In genomic region chr4:48537024-48537423, GRCm38 (mm10) we compare ENCODE assay signal across 15 mouse cellular contexts.
"Had no signal": no experiment of that assay in that cellular context is flagged by ENCODE, and none has a peak within 500 bp of the region (broad histone marks: within the 10 kb centered on the region; RNA-seq: fewer than 3 reads in every experiment).

No protein-coding gene starts in this region.

- H3K9ac ChIP-seq: neural tube, embryonic 13.5 days; stomach, embryonic 15.5 days had no signal

- DNase-seq: retina, postnatal 1 day; right cerebral cortex, adult 18-20 months; right cerebral cortex, postnatal 14 days; right cerebral cortex, postnatal 25 days; right cerebral cortex, postnatal 4 days; spleen, adult 18-20 months; thymus, adult 18-20 months; thymus, adult 2 months; thymus, postnatal 14 days; thymus, postnatal 25 days; thymus, postnatal 36 days; thymus, postnatal 4 days had no signal

- H3K4me2 ChIP-seq: neural tube, embryonic 13.5 days; stomach, embryonic 15.5 days had no signal

- H3K9me3 ChIP-seq: neural tube, embryonic 13.5 days; stomach, embryonic 15.5 days had no signal

- H3K4me3 ChIP-seq: neural tube, embryonic 13.5 days; stomach, embryonic 15.5 days had no signal

- H3K36me3 ChIP-seq: neural tube, embryonic 13.5 days; stomach, embryonic 15.5 days had no signal

- H3K27ac ChIP-seq: neural tube, embryonic 13.5 days; stomach, embryonic 15.5 days; stomach, postnatal 0 days had no signal

- H3K27me3 ChIP-seq: neural tube, embryonic 13.5 days; stomach, embryonic 15.5 days had no signal
